12 mouse cellular contexts compared by ENCODE assay signal in the genomic region with DNA sequence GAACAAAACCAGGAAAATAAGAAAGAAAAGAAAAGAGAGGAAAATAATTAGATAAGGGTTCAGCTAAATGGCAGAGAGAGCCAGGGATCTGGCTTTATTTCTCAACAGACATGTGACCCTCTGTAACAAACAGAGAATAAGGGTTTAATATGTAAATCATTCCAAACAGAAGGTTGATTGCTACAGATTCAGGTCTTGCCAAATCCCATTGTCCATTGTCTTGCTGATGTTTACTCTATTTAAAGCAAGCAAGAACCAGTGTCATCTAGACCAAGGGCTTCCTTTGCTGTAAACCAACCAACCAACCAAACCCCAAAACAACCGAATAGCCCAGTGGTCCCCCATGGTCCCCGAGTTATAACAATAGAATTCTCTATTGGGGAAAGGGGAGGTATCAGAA.
"Had no signal": no experiment of that assay in that cellular context is flagged by ENCODE, and none has a peak within 500 bp of the region (broad histone marks: within the 10 kb centered on the region; RNA-seq: fewer than 3 reads in every experiment).

No protein-coding gene starts in this region.

- DNase-seq: lung, embryonic 14.5 days; lung, postnatal 10 days; lung, postnatal 4 days; midbrain, embryonic 14.5 days; retina, postnatal 1 day; right cerebral cortex, adult 18-20 months; right cerebral cortex, postnatal 25 days; right cerebral cortex, postnatal 4 days; spleen, adult 18-20 months; thymus, adult 18-20 months; thymus, postnatal 14 days; thymus, postnatal 36 days had no signal
